Mouse (Mus musculus) hindbrain, postnatal 0 days (tissue): ENCODE data around the gene Erc2. TPM values are rescaled to one million over a fixed set of nuclear protein-coding genes. Genes with fewer than 3 reads are reported as not detected.

ENCODE experiments used
- ATAC-seq: fragments of 200-750 bp; cut with Nextera tagmentation; 2 replicates; pipeline ENCODE4 v1.8.0; 2017; ENCODE audit warnings: mild to moderate bottlenecking, moderate TSS enrichment, moderate library complexity
- DNase-seq: peaks from one replicate; pipeline ENCODE4 v3.0.0-alpha.2; 2015; ENCODE audit warnings: low spot score
- H3K27ac ChIP-seq: fragments of 300-500 bp; sonication (generic); 2 replicates; pipeline ENCODE4 v1.5.1; 2014; ENCODE audit warnings: mild to moderate bottlenecking
- H3K27me3 ChIP-seq: fragments of 300-500 bp; sonication (generic); 2 replicates; pipeline ENCODE4 v1.6.1; 2014; ENCODE audit warnings: low read length, mixed read lengths; ENCODE audit not compliant: insufficient read depth
- H3K36me3 ChIP-seq: fragments of 300-500 bp; sonication (generic); 2 replicates; pipeline ENCODE4 v1.6.1; 2014; ENCODE audit warnings: low read length, mixed read lengths; ENCODE audit not compliant: insufficient read depth
- H3K4me1 ChIP-seq: fragments of 300-500 bp; sonication (generic); 2 replicates; pipeline ENCODE4 v1.6.1; 2014; ENCODE audit warnings: antibody characterized with exemption, low read length, mixed read lengths; ENCODE audit not compliant: insufficient read depth
- H3K4me2 ChIP-seq: fragments of 300-500 bp; sonication (generic); 2 replicates; pipeline ENCODE4 v1.6.1; 2014; ENCODE audit warnings: low read depth, mild to moderate bottlenecking, low read length, moderate library complexity, mixed read lengths
- H3K4me3 ChIP-seq: fragments of 300-500 bp; sonication (generic); 2 replicates; pipeline ENCODE4 v1.5.1; 2014; ENCODE audit warnings: low read length
- H3K9ac ChIP-seq: fragments of 300-500 bp; sonication (generic); replicated peaks from 2 replicates; pipeline ENCODE4 v1.6.1; 2014; ENCODE audit warnings: mild to moderate bottlenecking, low read length, moderate library complexity, mixed read lengths
- H3K9me3 ChIP-seq: fragments of 300-500 bp; sonication (generic); 2 replicates; pipeline ENCODE4 v1.6.1; 2016; ENCODE audit warnings: low read length, mixed read lengths
- CTCF ChIP-seq: IDR thresholded peaks from 2 replicates; pipeline ENCODE4 v1.5.1; 2016; ENCODE audit warnings: antibody characterized with exemption, control low read depth, low read depth
- WGBS: fragments of 180-500 bp; shearing (Covaris S2); extraction: QIAGEN DNeasy Blood & Tissue Kit; methylation state at CpG from one replicate; pipeline ENCODE4 v1.1.7; 2014; 5-methylcytosine and 5-hydroxymethylcytosine counted together
- polyA plus RNA-seq: library from polyadenylated mRNA; unstranded; fragments of >200 nt; fragmentation: Nextera tagmentation; extraction: Ambion mirVana; gene quantifications from 2 replicates; pipeline ENCODE4 v1.2.1, GENCODE M21; 2015
- total RNA-seq: library from RNA; depleted of rRNA; stranded (reverse); fragments of >200 nt; gene quantifications from 2 replicates; pipeline ENCODE4 v1.2.3, GENCODE M21; 2014

Gene Erc2
- total and polyA plus RNA-seq, 2 experiments from 2014 or later, result 71.0 to 104 TPM

DNA sequence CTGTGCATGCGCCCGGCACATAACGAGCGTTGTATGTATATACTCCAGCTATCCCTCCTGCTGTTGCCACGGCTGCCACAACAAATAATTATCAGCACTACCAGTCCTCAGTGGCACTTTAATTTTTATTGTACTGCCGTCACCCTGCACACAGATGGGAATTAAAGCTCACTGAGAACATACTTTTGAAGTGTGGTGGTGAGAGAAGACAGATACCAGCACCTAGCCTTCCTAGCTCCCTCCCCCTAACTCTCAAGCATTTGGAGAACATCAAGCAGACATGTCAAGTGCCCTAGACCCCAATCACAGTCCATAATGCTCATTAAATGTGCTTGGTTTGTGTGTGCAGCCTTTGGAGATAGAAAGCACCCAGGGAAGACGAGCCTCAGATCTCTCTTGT is 652.6 kb downstream of the Erc2 start:
- Histone ChIP-seq H3K27ac (no peak overlapping the region), H3K9me3 (no peaks in the 10 kb centered on the region), H3K36me3 (no peaks in the 10 kb centered on the region), H3K4me3 (no peak overlapping the region), H3K27me3 (no peaks in the 10 kb centered on the region), H3K4me1 (no peaks in the 10 kb centered on the region), H3K9ac (no peak overlapping the region), H3K4me2 (no peak overlapping the region)
- no peak for ATAC-seq
- no peak for DNase-seq
- TF ChIP-seq CTCF, result no peak
- 69% methylated on average over 7 of the region's 7 CpGs for WGBS

DNA sequence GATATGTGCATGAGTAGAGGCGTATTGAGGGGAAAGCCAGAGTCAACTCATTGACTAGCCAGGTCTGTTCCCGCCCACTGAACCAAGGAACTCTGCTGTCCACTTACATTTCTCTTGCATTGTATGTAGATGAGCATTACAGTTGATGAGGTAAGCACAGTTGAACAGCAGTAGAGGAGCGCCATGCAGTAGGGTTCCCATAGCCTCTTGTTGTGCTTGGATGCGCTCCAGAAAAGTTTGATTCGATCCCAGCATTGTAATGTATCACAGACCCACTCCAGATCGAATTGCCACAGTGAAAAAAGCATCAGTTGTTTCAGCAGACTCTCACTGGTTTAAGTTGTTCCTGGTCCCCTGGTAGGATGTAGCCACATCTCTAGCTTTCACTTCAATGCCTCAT is 656.7 kb downstream of the Erc2 start:
- ATAC-seq, result no peak

DNA sequence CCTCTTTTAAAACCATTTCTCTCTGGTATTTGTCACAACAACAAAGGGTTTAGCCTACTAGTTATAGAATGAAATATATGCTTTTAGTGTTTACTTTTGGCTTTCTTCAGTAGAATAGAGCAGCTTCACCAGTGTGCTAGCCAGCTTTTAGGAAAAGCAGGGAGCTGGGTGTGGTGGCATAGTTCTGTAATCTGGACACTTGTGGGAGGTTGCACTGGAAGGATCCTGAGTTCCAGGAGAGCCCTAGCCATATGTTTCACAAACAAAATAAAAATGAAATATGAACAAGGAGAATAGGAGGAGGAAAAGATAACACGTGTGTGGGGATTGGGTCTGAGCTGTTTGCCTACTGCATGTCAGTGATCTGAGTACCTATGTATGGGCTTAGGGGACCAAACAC is 658.1 kb downstream of the Erc2 start:
- H3K36me3 ChIP-seq, result no peaks in the 10 kb centered on the region

More for the DNA sequence above, 656.7 kb downstream of the Erc2 start:
- Histone ChIP-seq H3K27me3 (no peaks in the 10 kb centered on the region), H3K27ac (no peak overlapping the region), H3K9me3 (no peaks in the 10 kb centered on the region), H3K4me3 (no peak overlapping the region), H3K9ac (no peak overlapping the region), H3K4me1 (no peaks in the 10 kb centered on the region), H3K36me3 (no peaks in the 10 kb centered on the region), H3K4me2 (no peak overlapping the region)
- TF ChIP-seq CTCF, result no peak
- WGBS, result 88% methylated on average over 6 of the region's 6 CpGs
- DNase-seq, result no peak

DNA sequence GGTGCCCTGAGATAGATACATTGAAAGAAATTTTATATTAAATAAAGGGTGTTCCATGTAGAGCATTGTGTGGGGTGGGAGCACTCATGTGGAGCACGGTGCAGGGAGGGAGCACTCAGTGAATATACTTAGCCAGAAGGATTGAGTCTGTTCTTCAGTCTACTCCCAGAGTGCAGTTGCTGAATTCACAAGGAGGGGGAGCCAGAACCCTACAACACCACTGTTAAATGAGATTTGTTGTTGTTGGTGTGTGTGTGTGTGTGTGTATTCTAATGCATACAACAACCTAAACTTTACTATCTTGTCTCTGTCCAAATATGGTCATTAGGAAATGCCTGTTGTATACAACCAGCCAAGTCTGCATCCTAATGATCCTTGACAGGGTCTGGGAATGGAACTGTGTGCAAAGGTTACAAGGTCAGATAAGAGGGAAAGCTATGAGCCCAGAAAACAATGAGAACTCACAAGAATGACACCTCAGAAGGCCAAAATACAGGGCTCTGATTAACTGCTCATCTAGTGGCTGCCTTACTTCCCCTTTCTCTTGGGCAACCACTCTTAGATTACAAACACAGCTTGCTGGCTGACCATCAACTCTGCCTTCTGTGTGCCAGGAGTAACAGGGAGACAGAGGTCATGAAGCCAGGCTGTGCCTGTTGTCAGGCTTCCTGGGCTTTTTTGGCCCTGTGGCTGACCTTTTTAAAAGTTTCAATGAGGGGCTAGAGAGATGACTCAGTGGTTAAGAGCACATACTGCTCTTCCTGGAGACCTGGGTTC is 661.3 kb downstream of the Erc2 start:
- Histone ChIP-seq H3K4me1 (no peaks in the 10 kb centered on the region), H3K27me3 (no peaks in the 10 kb centered on the region), H3K9ac (no peak overlapping the region), H3K4me3 (no peak overlapping the region), H3K9me3 (no peaks in the 10 kb centered on the region), H3K4me2 (no peak overlapping the region), H3K27ac (no peak overlapping the region), H3K36me3 (no peaks in the 10 kb centered on the region)
- WGBS, result 83% methylated on average over 1 of the region's 1 CpGs
- peak; percentile 40; the same call in 1 of the 2 replicates for TF ChIP-seq CTCF
- no peak for ATAC-seq
- DNase-seq, result no peak

More for the DNA sequence above, 658.1 kb downstream of the Erc2 start:
- DNase-seq (no peak), ATAC-seq (no peak)
- Histone ChIP-seq H3K4me3 (no peak overlapping the region), H3K4me1 (no peaks in the 10 kb centered on the region), H3K4me2 (no peak overlapping the region), H3K27ac (no peak overlapping the region), H3K9ac (no peak overlapping the region), H3K9me3 (no peaks in the 10 kb centered on the region), H3K27me3 (no peaks in the 10 kb centered on the region)
- no peak for TF ChIP-seq CTCF
- 96% methylated on average over 1 of the region's 1 CpGs for WGBS

DNA sequence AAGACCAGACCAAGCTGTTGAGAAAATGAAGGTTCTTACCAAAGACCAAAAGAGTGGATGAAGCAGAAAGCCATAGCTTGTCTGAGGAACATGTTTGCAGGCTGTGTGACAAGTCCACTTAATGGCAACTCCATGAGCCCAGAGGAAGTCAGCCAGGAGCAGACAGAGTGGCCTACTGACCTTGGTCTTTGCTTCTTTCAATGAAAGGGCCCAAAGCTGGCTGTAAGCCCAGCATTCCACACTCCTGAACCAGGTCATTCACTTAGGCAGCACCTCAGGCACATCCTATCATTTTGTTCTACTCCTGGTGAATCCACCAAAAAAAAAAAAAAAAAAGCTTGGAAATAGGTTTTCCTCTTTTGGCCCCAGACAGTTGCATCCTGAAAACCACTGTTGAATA is 664.3 kb downstream of the Erc2 start:
- no peaks in the 10 kb centered on the region for H3K27me3 ChIP-seq
- H3K4me2 ChIP-seq, result no peak overlapping the region
- H3K27ac ChIP-seq, result no peak overlapping the region
- no peak for DNase-seq
- H3K4me1 ChIP-seq, result no peaks in the 10 kb centered on the region
- ATAC-seq, result no peak
- no peak overlapping the region for H3K9ac ChIP-seq
- no peak for TF ChIP-seq CTCF
- H3K36me3 ChIP-seq, result no peaks in the 10 kb centered on the region
- no peaks in the 10 kb centered on the region for H3K9me3 ChIP-seq
- no peak overlapping the region for H3K4me3 ChIP-seq

DNA sequence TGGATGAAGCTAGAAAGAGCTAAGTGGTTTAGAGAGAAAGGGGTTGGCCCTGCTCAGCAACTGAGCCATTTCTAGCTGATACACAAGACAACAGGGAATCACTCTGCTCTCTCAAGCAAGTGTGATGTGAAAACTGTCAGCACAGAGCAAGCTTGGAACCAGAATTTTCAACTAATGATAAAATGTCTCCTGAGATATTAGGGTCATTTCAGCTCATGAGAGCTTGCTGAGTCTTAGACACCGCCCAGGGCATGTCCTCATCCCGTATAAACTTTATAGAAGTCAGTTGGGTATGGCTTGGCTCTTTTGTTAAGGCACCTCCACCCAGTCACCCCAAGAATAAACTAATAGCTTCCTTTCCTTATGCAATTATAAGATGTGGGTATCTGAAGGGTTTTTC is 666.0 kb downstream of the Erc2 start:
- no peak overlapping the region for H3K27ac ChIP-seq
- ATAC-seq, result no peak
- 97% methylated on average over 2 of the region's 2 CpGs for WGBS
- no peak overlapping the region for H3K4me2 ChIP-seq
- no peaks in the 10 kb centered on the region for H3K4me1 ChIP-seq
- no peak for DNase-seq
- no peaks in the 10 kb centered on the region for H3K27me3 ChIP-seq
- no peak overlapping the region for H3K4me3 ChIP-seq
- no peaks in the 10 kb centered on the region for H3K36me3 ChIP-seq
- no peak overlapping the region for H3K9ac ChIP-seq
- no peak for TF ChIP-seq CTCF
- H3K9me3 ChIP-seq, result no peaks in the 10 kb centered on the region

DNA sequence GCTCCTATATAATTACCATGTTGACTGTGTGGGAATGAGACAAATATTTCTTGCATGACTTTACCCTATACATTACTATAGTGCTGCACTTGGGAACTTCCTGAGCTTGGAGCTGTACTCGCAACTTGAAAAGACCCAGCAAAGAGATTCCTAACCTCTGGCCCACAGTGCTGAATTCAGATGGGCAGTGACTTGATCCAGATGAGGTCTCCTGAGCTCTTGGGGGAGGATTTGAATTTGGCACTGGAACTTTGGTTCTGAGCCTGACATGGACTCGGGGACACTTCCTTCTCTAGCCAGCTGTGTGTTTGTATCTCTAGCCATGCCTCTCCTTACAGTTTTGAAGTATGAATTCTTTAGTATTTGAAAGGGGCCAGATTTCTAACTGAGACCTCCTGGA is 666.7 kb downstream of the Erc2 start:
- DNase-seq, result no peak
- no peak for ATAC-seq
- WGBS, result 76% methylated on average over 2 of the region's 2 CpGs
- Histone ChIP-seq H3K27ac (no peak overlapping the region), H3K4me1 (no peaks in the 10 kb centered on the region), H3K4me2 (no peak overlapping the region), H3K27me3 (no peaks in the 10 kb centered on the region), H3K36me3 (no peaks in the 10 kb centered on the region), H3K9me3 (no peaks in the 10 kb centered on the region), H3K9ac (no peak overlapping the region), H3K4me3 (no peak overlapping the region)
- TF ChIP-seq CTCF, result no peak
